Mouse (Mus musculus) layer of hippocampus, adult 2 months (tissue): Measurements from ENCODE around the gene Cat. TPM values are rescaled to one million over a fixed set of nuclear protein-coding genes. Genes with fewer than 3 reads are reported as not detected.
A peak's percentile ranks its signal among the peaks of the same experiment; 100 is the strongest.

Experiments used
- DNase-seq, 2 experiments: peaks; one replicate each; pipeline ENCODE4 v3.0.0; 2022; ENCODE audit warnings: low spot score in 2 of 2
- H3K27ac ChIP-seq: fragments of 200-600 bp; 2 replicates; pipeline ENCODE4 v1.8.1; 2022
- H3K4me3 ChIP-seq: fragments of 200-600 bp; 2 replicates; pipeline ENCODE4 v1.8.1; 2022; ENCODE audit warnings: mild to moderate bottlenecking
- CTCF ChIP-seq: fragments of 200-600 bp; conservative IDR thresholded peaks from 2 replicates; pipeline ENCODE4 v1.8.1; 2022; ENCODE audit warnings: antibody characterized with exemption, mild to moderate bottlenecking, moderate library complexity
- long read RNA-seq, 2 experiments: library from polyadenylated mRNA; stranded (forward); transcript quantifications; one replicate each; pipeline ENCODE4 v2.0.0; 2021; ENCODE audit warnings: borderline mapping rate in 2 of 2
- total RNA-seq, 2 experiments: library from RNA; stranded (reverse); gene quantifications; 2 replicates each; pipeline ENCODE4 v1.2.3; 2021

The Cat gene
- total RNA-seq, result 10 to 100 TPM; 48.2 to 55.2 TPM
- long read RNA-seq, experiment 1, transcript Cat-201 (13 exons, 2,613 nt), result major isoform, 54 of 57 reads
- long read RNA-seq, experiment 1, partial matches to known transcripts, result 1 of 57 reads
- long read RNA-seq, experiment 1, other reads (novel, unspliced or antisense), result 2 of 57 reads
- long read RNA-seq, experiment 2, transcript Cat-201 (13 exons, 2,613 nt), result major isoform, 68 of 72 reads
- long read RNA-seq, experiment 2, partial matches to known transcripts, result 3 of 72 reads
- long read RNA-seq, experiment 2, other reads (novel, unspliced or antisense), result 1 of 72 reads

GRCm38 (mm10) chr2:103484617-103485401 is at the start of gene Cat:
Cat (minus strand) TSS chr2:103485160.
- TF ChIP-seq CTCF, result no peak
- DNase-seq, result peak; percentile 93 to 96
- Histone ChIP-seq H3K4me3 (peak within 1 kb of the TSS; percentile 95), H3K27ac (peak within 1 kb of the TSS; percentile 98)

GRCm38 (mm10) chr2:103525596-103525995 is 40.6 kb upstream of the Cat start:
- DNase-seq, result no peak
- no peak overlapping the region for H3K27ac ChIP-seq
- TF ChIP-seq CTCF, result no peak
- no peak overlapping the region for H3K4me3 ChIP-seq

- DNase-seq, result no peak
- Histone ChIP-seq H3K27ac (no peak overlapping the region), H3K4me3 (no peak overlapping the region)
- no peak for TF ChIP-seq CTCF
Observed at GRCm38 (mm10) chr2:103516472-103516871, 31.5 kb upstream of the Cat start.

DNA sequence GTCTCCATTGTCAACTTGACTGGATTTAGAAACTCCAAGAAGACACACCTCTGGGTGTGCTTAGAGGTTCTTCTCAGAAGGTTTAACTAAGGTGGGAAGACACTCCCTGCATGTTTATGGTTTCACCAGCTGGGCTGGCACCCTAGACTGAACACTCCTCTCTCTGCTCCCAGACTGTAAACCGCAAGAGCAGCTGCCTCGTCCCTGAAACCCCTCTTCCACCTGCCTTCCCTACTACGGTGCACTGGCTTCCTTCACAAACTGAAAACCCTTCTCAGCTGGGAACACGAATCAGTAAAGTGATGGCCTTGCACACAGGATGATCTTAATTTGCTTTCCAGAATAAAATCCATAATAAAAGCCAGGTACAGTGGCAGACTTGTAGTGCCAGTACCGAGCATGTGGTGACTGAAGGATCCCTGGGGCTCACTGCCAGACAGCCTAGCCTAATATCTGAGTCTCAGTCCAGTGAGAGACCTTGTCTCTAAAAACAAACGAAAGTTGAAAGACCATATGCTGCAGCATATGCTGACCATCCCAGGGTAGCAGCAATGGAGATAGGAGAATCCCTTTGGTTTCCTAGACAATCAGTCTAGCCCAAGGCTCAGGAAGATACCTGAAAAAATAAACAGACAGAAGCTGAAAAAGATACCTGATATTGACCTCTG is 30.7 kb upstream of the Cat start:
- TF ChIP-seq CTCF, result no peak
- no peak for DNase-seq
- no peak overlapping the region for H3K4me3 ChIP-seq
- H3K27ac ChIP-seq, result no peak overlapping the region

DNA sequence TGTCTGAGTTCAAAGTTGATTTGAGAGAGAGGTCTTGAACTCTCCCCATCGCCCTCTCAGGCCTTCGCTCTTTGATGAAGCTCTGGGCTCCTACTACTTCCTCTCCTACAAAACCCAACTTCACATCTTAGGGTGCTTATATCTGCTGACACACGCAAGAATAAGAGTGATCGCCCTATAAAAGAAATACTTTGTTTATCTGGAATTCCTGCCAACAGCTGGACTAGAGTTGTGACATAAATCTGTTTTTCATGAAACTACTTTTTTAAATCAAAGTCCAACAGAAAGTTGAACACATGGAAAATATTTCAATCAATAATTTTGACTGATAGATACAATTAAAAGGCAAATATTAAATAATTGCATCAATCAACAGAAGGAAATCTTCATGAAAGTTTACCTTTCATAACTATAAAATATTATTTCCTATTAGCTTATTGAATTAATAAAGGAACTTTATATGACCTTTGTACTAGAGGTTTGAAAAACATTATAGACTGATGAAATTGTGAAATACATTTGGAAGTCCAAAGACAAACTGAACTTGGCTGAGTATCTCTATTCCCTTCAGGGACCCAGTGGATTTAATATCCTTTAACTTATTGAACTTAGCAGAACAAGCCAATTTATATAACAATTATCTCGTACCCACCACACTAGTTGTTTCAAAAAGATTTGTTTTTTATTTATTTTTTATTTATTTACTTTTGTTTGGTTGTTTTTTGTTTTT is 27.3 kb upstream of the Cat start:
- H3K4me3 ChIP-seq, result no peak overlapping the region
- H3K27ac ChIP-seq, result no peak overlapping the region
- no peak for DNase-seq
- no peak for TF ChIP-seq CTCF

GRCm38 (mm10) chr2:103511631-103512030 is 26.7 kb upstream of the Cat start:
- Histone ChIP-seq H3K27ac (no peak overlapping the region), H3K4me3 (no peak overlapping the region)
- DNase-seq, result no peak
- no peak for TF ChIP-seq CTCF

DNA sequence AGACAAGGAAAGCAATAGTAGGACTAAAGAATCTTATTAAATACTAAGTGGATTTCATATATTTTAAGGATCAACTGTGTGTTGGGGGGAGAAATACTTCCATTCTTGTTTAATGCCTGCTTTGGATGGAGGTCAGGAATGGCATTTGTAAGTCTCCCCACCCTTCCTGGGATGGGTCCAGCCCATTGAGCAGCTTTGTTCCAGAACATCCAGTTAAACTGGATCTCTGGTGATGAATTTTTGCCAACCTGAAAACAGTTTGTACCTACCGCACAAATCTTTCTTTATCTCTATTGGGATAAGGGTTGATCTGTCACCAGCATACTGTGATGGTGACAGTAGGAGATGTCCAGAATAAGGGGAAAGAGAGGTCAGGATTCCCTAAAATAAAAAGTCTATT is 26.1 kb upstream of the Cat start:
- DNase-seq, result no peak
- H3K27ac ChIP-seq, result no peak overlapping the region
- no peak for TF ChIP-seq CTCF
- H3K4me3 ChIP-seq, result no peak overlapping the region

GRCm38 (mm10) chr2:103507651-103508050 is 22.7 kb upstream of the Cat start:
- DNase-seq, result no peak
- no peak overlapping the region for H3K4me3 ChIP-seq
- H3K27ac ChIP-seq, result no peak overlapping the region
- no peak for TF ChIP-seq CTCF

- TF ChIP-seq CTCF, result no peak
- Histone ChIP-seq H3K4me3 (no peak overlapping the region), H3K27ac (no peak overlapping the region)
- no peak for DNase-seq
Observed at GRCm38 (mm10) chr2:103505956-103506355, 21.0 kb upstream of the Cat start.

DNA sequence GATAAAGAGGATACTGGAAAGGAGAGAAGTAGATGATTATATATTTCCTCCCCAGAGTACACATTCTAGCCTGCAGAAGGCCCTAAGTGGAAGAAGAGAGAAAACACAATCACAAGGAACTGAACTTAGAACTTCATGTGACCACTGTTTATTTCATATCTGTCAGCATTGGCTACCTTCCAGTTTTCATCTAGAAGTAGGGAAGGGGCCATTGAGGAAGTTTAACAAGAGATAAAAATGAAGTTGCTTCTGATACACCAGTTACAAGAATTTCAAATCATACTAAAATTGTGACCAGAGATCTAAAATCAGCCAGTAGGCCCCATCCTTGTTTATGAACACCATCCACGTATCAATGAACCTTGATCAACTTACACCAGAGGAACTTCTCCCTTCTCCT is 19.5 kb upstream of the Cat start:
- H3K27ac ChIP-seq, result no peak overlapping the region
- DNase-seq, result no peak
- no peak overlapping the region for H3K4me3 ChIP-seq
- TF ChIP-seq CTCF, result no peak

- DNase-seq, result no peak
- H3K4me3 ChIP-seq, result no peak overlapping the region
- no peak overlapping the region for H3K27ac ChIP-seq
- TF ChIP-seq CTCF, result no peak
Observed at GRCm38 (mm10) chr2:103500769-103501168, 15.8 kb upstream of the Cat start.

GRCm38 (mm10) chr2:103495633-103496418 is 10.9 kb upstream of the Cat start:
- no peak for DNase-seq

More at GRCm38 (mm10) chr2:103495633-103496418, 10.9 kb upstream of the Cat start:
- TF ChIP-seq CTCF, result no peak
- no peak overlapping the region for H3K4me3 ChIP-seq
- H3K27ac ChIP-seq, result no peak overlapping the region
